Mouse (Mus musculus) liver, adult 2 months (tissue): ENCODE data around the gene Gltpd2. TPM values are rescaled to one million over a fixed set of nuclear protein-coding genes. Genes with fewer than 3 reads are reported as not detected.
A peak's percentile ranks its signal among the peaks of the same experiment; 100 is the strongest.
"Not testable (repeated sequence)": the region's sequence is repeated elsewhere in the genome, so short reads cannot be mapped to it uniquely, and the experiment has no call there.

Experiments
- DNase-seq: peaks from one replicate; pipeline ENCODE4 v3.0.0-alpha.2; 2011; ENCODE audit warnings: low read depth, low spot score; ENCODE audit errors: extremely low read depth
- H3K27ac ChIP-seq: fragments of 200-500 bp; replicated peaks from 2 replicates; pipeline ENCODE4 v1.5.1; 2012; ENCODE audit warnings: low read depth, mild to moderate bottlenecking, control low read depth, inconsistent platforms, low read length; ENCODE audit not compliant: insufficient read depth
- H3K27me3 ChIP-seq: fragments of 200-500 bp; 2 replicates; pipeline ENCODE4 v1.6.1; 2012; ENCODE audit warnings: mild to moderate bottlenecking, moderate library complexity, low read length, inconsistent platforms; ENCODE audit not compliant: control insufficient read depth, insufficient read depth
- H3K36me3 ChIP-seq: fragments of 200-500 bp; 2 replicates; pipeline ENCODE4 v1.6.1; 2012; ENCODE audit warnings: low read length, inconsistent platforms; ENCODE audit not compliant: control insufficient read depth, insufficient read depth
- H3K4me1 ChIP-seq: fragments of 200-500 bp; 2 replicates; pipeline ENCODE4 v1.6.1; 2011; ENCODE audit warnings: low read length; ENCODE audit not compliant: control insufficient read depth, insufficient read depth
- H3K4me3 ChIP-seq: fragments of 200-500 bp; 2 replicates; pipeline ENCODE4 v1.5.1; 2011; ENCODE audit warnings: low read depth, mild to moderate bottlenecking, control low read depth, low read length, moderate library complexity; ENCODE audit not compliant: insufficient read depth
- H3K79me2 ChIP-seq: fragments of 200-500 bp; 2 replicates; pipeline ENCODE4 v1.6.1; 2012; ENCODE audit warnings: inconsistent platforms, mild to moderate bottlenecking, low read length, moderate library complexity; ENCODE audit not compliant: control insufficient read depth, insufficient read depth
- H3K9ac ChIP-seq: fragments of 200-500 bp; 2 replicates; pipeline ENCODE4 v1.6.1; 2012; ENCODE audit warnings: low read depth, mild to moderate bottlenecking, control low read depth, inconsistent platforms, low read length
- CTCF ChIP-seq: fragments of 200-500 bp; IDR thresholded peaks from 2 replicates; pipeline ENCODE4 v1.5.1; 2011; ENCODE audit warnings: low read depth, low read length, control low read depth
- POLR2A ChIP-seq: fragments of 200-500 bp; IDR thresholded peaks from 2 replicates; pipeline ENCODE4 v1.6.1; 2011; ENCODE audit warnings: low read length, control low read depth; ENCODE audit not compliant: insufficient read depth; ENCODE audit errors: extremely low read depth
- WGBS: fragments of 180-500 bp; shearing (Covaris S2); methylation state at CpG from one replicate; pipeline ENCODE4 v1.1.7; 2018; 5-methylcytosine and 5-hydroxymethylcytosine counted together
- polyA plus RNA-seq: library from polyadenylated mRNA; depleted of rRNA; stranded (reverse); fragments of >200 nt; gene quantifications from 2 replicates; pipeline ENCODE4 v1.2.3, GENCODE M21; 2012
- total RNA-seq: library from RNA; depleted of rRNA; stranded (reverse); fragments of >200 nt; gene quantifications from 2 replicates; pipeline ENCODE4 v1.2.3, GENCODE M21; 2014

Gltpd2 gene
- total and polyA plus RNA-seq, 2 experiments: 74.9 to 276 TPM

- H3K36me3 ChIP-seq: no peaks in the 10 kb centered on the region
- TF ChIP-seq POLR2A: no peak
- TF ChIP-seq CTCF: peak; percentile 31; the same call in 1 of the 2 replicates
- peak; percentile 60 for DNase-seq
- 12% methylated on average over 41 of the region's 41 CpGs for WGBS
- peak overlapping the region; percentile 97 for H3K9ac ChIP-seq
- no peaks in the 10 kb centered on the region for H3K27me3 ChIP-seq
- peaks cover 5% of the 10 kb centered on the region; the same call in 1 of the 2 replicates for H3K79me2 ChIP-seq
- H3K4me3 ChIP-seq: peak overlapping the region; percentile 84
- H3K27ac ChIP-seq: peak overlapping the region; percentile 99
- H3K4me1 ChIP-seq: peaks cover 13% of the 10 kb centered on the region
Observed at GRCm38 (mm10) chr11:70520178-70520769, 1.3 kb downstream of the Gltpd2 start.

- peaks cover 12% of the 10 kb centered on the region for H3K4me1 ChIP-seq
- H3K27me3 ChIP-seq, H3K79me2 ChIP-seq, H3K4me3 ChIP-seq, H3K9ac ChIP-seq: not testable (repeated sequence)
- peak; percentile 98 for DNase-seq
- 50% methylated on average over 8 of the region's 8 CpGs for WGBS
- peak overlapping the region; percentile 94 for H3K27ac ChIP-seq
- H3K36me3 ChIP-seq: peaks cover 16% of the 10 kb centered on the region
Observed at GRCm38 (mm10) chr11:70523306-70523989, 4.5 kb downstream of the Gltpd2 start.

GRCm38 (mm10) chr11:70524782-70525181 is 5.8 kb downstream of the Gltpd2 start:
- WGBS: 2% methylated on average over 8 of the region's 8 CpGs
- peak; percentile 94 for DNase-seq
- Histone ChIP-seq H3K4me1 (peaks cover 12% of the 10 kb centered on the region), H3K4me3 (peak overlapping the region; percentile 18), H3K9ac (peak overlapping the region; percentile 39; the same call in 1 of the 2 replicates), H3K27ac (peak overlapping the region; percentile 61), H3K36me3 (peaks cover 16% of the 10 kb centered on the region), H3K79me2 (peaks cover 5% of the 10 kb centered on the region; the same call in 1 of the 2 replicates), H3K27me3 (no peaks in the 10 kb centered on the region)
- TF ChIP-seq POLR2A (no peak), CTCF (no peak)

- H3K27me3 ChIP-seq: no peaks in the 10 kb centered on the region
- H3K9ac ChIP-seq: peak within 1 kb of the TSS; percentile 83
- peaks cover 12% of the 10 kb centered on the region for H3K4me1 ChIP-seq
- DNase-seq: peak; percentile 97
- under 1% methylated on average over 26 of the region's 26 CpGs for WGBS
- H3K4me3 ChIP-seq: peak within 1 kb of the TSS; percentile 72
- peak within 1 kb of the TSS; percentile 61 for H3K27ac ChIP-seq
- H3K36me3 ChIP-seq: peaks cover 16% of the 10 kb centered on the region
- TF ChIP-seq POLR2A: peak; percentile 77; the same call in 1 of the 2 replicates
- no peak for TF ChIP-seq CTCF
- peaks cover 1% of the 10 kb centered on the region; the same call in 1 of the 2 replicates for H3K79me2 ChIP-seq
Observed at GRCm38 (mm10) chr11:70525184-70525678, 6.2 kb downstream of the Gltpd2 start, which contains the start of gene Psmb6. Gene Psmb6 (plus strand): TSS chr11:70525367.

- no peak for DNase-seq
- no peak overlapping the region for H3K27ac ChIP-seq
Observed at GRCm38 (mm10) chr11:70525726-70526125, 6.7 kb downstream of the Gltpd2 start.

More at GRCm38 (mm10) chr11:70525726-70526125, 6.7 kb downstream of the Gltpd2 start:
- peaks cover 11% of the 10 kb centered on the region for H3K4me1 ChIP-seq
- no peaks in the 10 kb centered on the region; the same call in 1 of the 2 replicates for H3K79me2 ChIP-seq
- peak overlapping the region; percentile 72 for H3K4me3 ChIP-seq
- no peaks in the 10 kb centered on the region for H3K27me3 ChIP-seq
- TF ChIP-seq CTCF (no peak), POLR2A (no peak)
- peak overlapping the region; percentile 83 for H3K9ac ChIP-seq
- peaks cover 16% of the 10 kb centered on the region for H3K36me3 ChIP-seq
- 1% methylated on average over 12 of the region's 12 CpGs for WGBS
